Mouse (Mus musculus) heart, embryonic 14.5 days (tissue): Measurements from ENCODE around the gene Lonp2. TPM values are rescaled to one million over a fixed set of nuclear protein-coding genes. Genes with fewer than 3 reads are reported as not detected.
A peak's percentile ranks its signal among the peaks of the same experiment; 100 is the strongest.

Source experiments
- ATAC-seq: fragments of 200-750 bp; cut with Nextera tagmentation; 2 replicates; pipeline ENCODE4 v1.8.0; 2017; ENCODE audit warnings: low read depth, moderate TSS enrichment; ENCODE audit not compliant: insufficient number of reproducible peaks, insufficient read depth, low FRiP score
- H3K27ac ChIP-seq, 2 experiments: fragments of 200-500 bp in 1 of 2; fragments of 300-500 bp in 1 of 2; sonication (generic) in 1 of 2; replicated peaks in 1 of 2; 2 replicates each; pipeline ENCODE4 v1.5.1; 2012 to 2014; ENCODE audit warnings: low read depth in 2 of 2, low read length in 2 of 2, control low read depth in 1 of 2, mild to moderate bottlenecking in 1 of 2, mixed read lengths in 1 of 2; ENCODE audit not compliant: control insufficient read depth in 1 of 2, insufficient read depth in 1 of 2
- H3K27me3 ChIP-seq: fragments of 300-500 bp; sonication (generic); 2 replicates; pipeline ENCODE4 v1.6.1; 2014; ENCODE audit warnings: mild to moderate bottlenecking, low read length, control low read depth; ENCODE audit not compliant: control insufficient read depth, insufficient read depth
- H3K36me3 ChIP-seq: fragments of 300-500 bp; sonication (generic); 2 replicates; pipeline ENCODE4 v1.6.1; 2014; ENCODE audit warnings: mild to moderate bottlenecking, control low read depth, low read length, mixed read lengths; ENCODE audit not compliant: control insufficient read depth, insufficient read depth
- H3K4me1 ChIP-seq, 2 experiments: fragments of 200-500 bp in 1 of 2; fragments of 300-500 bp in 1 of 2; sonication (generic) in 1 of 2; 2 replicates each; pipeline ENCODE4 v1.6.1; 2012 to 2014; ENCODE audit warnings: low read length in 2 of 2, control low read depth in 1 of 2, mixed read lengths in 1 of 2; ENCODE audit not compliant: control insufficient read depth in 2 of 2, insufficient read depth in 2 of 2
- H3K4me2 ChIP-seq: fragments of 300-500 bp; sonication (generic); 2 replicates; pipeline ENCODE4 v1.6.1; 2014; ENCODE audit warnings: mild to moderate bottlenecking, low read length
- H3K4me3 ChIP-seq, 2 experiments: fragments of 200-500 bp in 1 of 2; fragments of 300-500 bp in 1 of 2; sonication (generic) in 1 of 2; 2 replicates each; pipeline ENCODE4 v1.5.1; 2012 to 2014; ENCODE audit warnings: low read length in 2 of 2, mild to moderate bottlenecking in 2 of 2, control low read depth in 1 of 2, low read depth in 1 of 2, moderate library complexity in 1 of 2; ENCODE audit not compliant: control insufficient read depth in 1 of 2, insufficient read depth in 1 of 2
- H3K9ac ChIP-seq: fragments of 300-500 bp; sonication (generic); 2 replicates; pipeline ENCODE4 v1.6.1; 2014; ENCODE audit warnings: mild to moderate bottlenecking, low read length
- H3K9me3 ChIP-seq: fragments of 300-500 bp; sonication (generic); 2 replicates; pipeline ENCODE4 v1.6.1; 2016; ENCODE audit warnings: low read length, control low read depth; ENCODE audit not compliant: control insufficient read depth
- WGBS: fragments of 180-500 bp; shearing (Covaris S2); extraction: QIAGEN DNeasy Blood & Tissue Kit; methylation state at CpG from one replicate; pipeline ENCODE4 v1.1.7; 2014; 5-methylcytosine and 5-hydroxymethylcytosine counted together
- polyA plus RNA-seq: library from polyadenylated mRNA; unstranded; fragments of >200 nt; fragmentation: Nextera tagmentation; extraction: Ambion mirVana; gene quantifications from 2 replicates; pipeline ENCODE4 v1.2.1, GENCODE M21; 2014

The Lonp2 gene
- polyA plus RNA-seq, 1 experiment from 2014 or later, result 58.9 TPM

GRCm38 (mm10) chr8:86585532-86585931, 38.3 kb upstream of the Lonp2 start:
- no peaks in the 10 kb centered on the region for H3K27me3 ChIP-seq
- H3K9ac ChIP-seq, result peak overlapping the region; percentile 28
- H3K9me3 ChIP-seq, result no peaks in the 10 kb centered on the region
- peak overlapping the region; percentile 44 to 55 for H3K4me3 ChIP-seq
- peak overlapping the region; percentile 78 for H3K4me2 ChIP-seq
- no peaks in the 10 kb centered on the region; a peak in 1 of 4 replicates for H3K4me1 ChIP-seq
- no peaks in the 10 kb centered on the region for H3K36me3 ChIP-seq
- no peak overlapping the region for H3K27ac ChIP-seq
- ATAC-seq, result no peak
- WGBS, result 3% methylated on average over 16 of the region's 16 CpGs

- no peak overlapping the region for H3K27ac ChIP-seq
- H3K9ac ChIP-seq, result no peak overlapping the region
- no peaks in the 10 kb centered on the region; a peak in 1 of 4 replicates for H3K4me1 ChIP-seq
- no peak overlapping the region for H3K4me3 ChIP-seq
- H3K27me3 ChIP-seq, result no peaks in the 10 kb centered on the region
- 42% methylated on average over 5 of the region's 5 CpGs for WGBS
- no peak overlapping the region for H3K4me2 ChIP-seq
- no peaks in the 10 kb centered on the region for H3K36me3 ChIP-seq
- no peak for ATAC-seq
- H3K9me3 ChIP-seq, result no peaks in the 10 kb centered on the region
Measured at GRCm38 (mm10) chr8:86586058-86586457, 37.8 kb upstream of the Lonp2 start.

- Histone ChIP-seq H3K27ac (no peak overlapping the region), H3K4me1 (no peaks in the 10 kb centered on the region; a peak in 1 of 4 replicates), H3K9me3 (no peaks in the 10 kb centered on the region), H3K36me3 (no peaks in the 10 kb centered on the region), H3K4me2 (no peak overlapping the region), H3K27me3 (no peaks in the 10 kb centered on the region), H3K4me3 (no peak overlapping the region), H3K9ac (no peak overlapping the region)
- whole genome bisulfite sequencing, result 40% methylated on average over 6 of the region's 6 CpGs
- no peak for ATAC-seq
Measured at GRCm38 (mm10) chr8:86586642-86587041, 37.2 kb upstream of the Lonp2 start.

GRCm38 (mm10) chr8:86588338-86588737, 35.5 kb upstream of the Lonp2 start:
- WGBS, result 89% methylated on average over 5 of the region's 5 CpGs
- Histone ChIP-seq H3K4me2 (no peak overlapping the region), H3K36me3 (no peaks in the 10 kb centered on the region), H3K4me1 (no peaks in the 10 kb centered on the region; a peak in 1 of 4 replicates), H3K4me3 (no peak overlapping the region), H3K27me3 (no peaks in the 10 kb centered on the region), H3K9ac (no peak overlapping the region), H3K27ac (no peak overlapping the region), H3K9me3 (no peaks in the 10 kb centered on the region)
- no peak for ATAC-seq

GRCm38 (mm10) chr8:86593099-86593498, 30.7 kb upstream of the Lonp2 start:
- Histone ChIP-seq H3K27ac (no peak overlapping the region), H3K4me1 (no peaks in the 10 kb centered on the region), H3K4me3 (no peak overlapping the region), H3K9me3 (no peaks in the 10 kb centered on the region), H3K4me2 (no peak overlapping the region), H3K27me3 (no peaks in the 10 kb centered on the region), H3K36me3 (no peaks in the 10 kb centered on the region), H3K9ac (no peak overlapping the region)
- WGBS, result 51% methylated on average over 10 of the region's 10 CpGs
- no peak for ATAC-seq

GRCm38 (mm10) chr8:86594159-86594796, 29.6 kb upstream of the Lonp2 start:
- no peak overlapping the region for H3K4me2 ChIP-seq
- H3K4me1 ChIP-seq, result no peaks in the 10 kb centered on the region
- H3K9ac ChIP-seq, result no peak overlapping the region
- H3K27me3 ChIP-seq, result no peaks in the 10 kb centered on the region
- ATAC-seq, result no peak
- H3K36me3 ChIP-seq, result no peaks in the 10 kb centered on the region
- no peak overlapping the region for H3K27ac ChIP-seq
- H3K9me3 ChIP-seq, result no peaks in the 10 kb centered on the region
- WGBS, result 51% methylated on average over 3 of the region's 3 CpGs
- no peak overlapping the region for H3K4me3 ChIP-seq

GRCm38 (mm10) chr8:86595671-86596070, 28.2 kb upstream of the Lonp2 start:
- Histone ChIP-seq H3K9ac (no peak overlapping the region), H3K36me3 (no peaks in the 10 kb centered on the region), H3K9me3 (no peaks in the 10 kb centered on the region), H3K27me3 (no peaks in the 10 kb centered on the region), H3K4me1 (no peaks in the 10 kb centered on the region), H3K4me3 (no peak overlapping the region), H3K27ac (no peak overlapping the region), H3K4me2 (no peak overlapping the region)
- no peak for ATAC-seq
- 69% methylated on average over 5 of the region's 5 CpGs for WGBS

GRCm38 (mm10) chr8:86597681-86598080, 26.2 kb upstream of the Lonp2 start:
- H3K36me3 ChIP-seq, result no peaks in the 10 kb centered on the region
- WGBS, result 81% methylated on average over 7 of the region's 7 CpGs
- ATAC-seq, result no peak
- H3K4me2 ChIP-seq, result no peak overlapping the region
- H3K4me3 ChIP-seq, result no peak overlapping the region
- no peaks in the 10 kb centered on the region for H3K27me3 ChIP-seq
- H3K27ac ChIP-seq, result no peak overlapping the region
- no peak overlapping the region for H3K9ac ChIP-seq
- no peaks in the 10 kb centered on the region for H3K4me1 ChIP-seq
- H3K9me3 ChIP-seq, result no peaks in the 10 kb centered on the region
